Mouse (Mus musculus): ENCODE results near the gene Gm29609.
"Not testable (repeated sequence)": the region's sequence is repeated elsewhere in the genome, so short reads cannot be mapped to it uniquely, and the experiment has no call there.

Gene Gm29609

GRCm38 (mm10) chr5:31179766-31180630, at the start of gene Gm29609, which contains the start of gene Gtf3c2:
Gene Gm29609 (minus strand): TSS chr5:31179911.
Gene Gtf3c2 (minus strand): TSS chr5:31180144.
- peak; percentile 96 for DNase-seq

GRCm38 (mm10) chr5:31226641-31227040, 46.9 kb upstream of the Gm29609 start:
- DNase-seq = no peak

DNA sequence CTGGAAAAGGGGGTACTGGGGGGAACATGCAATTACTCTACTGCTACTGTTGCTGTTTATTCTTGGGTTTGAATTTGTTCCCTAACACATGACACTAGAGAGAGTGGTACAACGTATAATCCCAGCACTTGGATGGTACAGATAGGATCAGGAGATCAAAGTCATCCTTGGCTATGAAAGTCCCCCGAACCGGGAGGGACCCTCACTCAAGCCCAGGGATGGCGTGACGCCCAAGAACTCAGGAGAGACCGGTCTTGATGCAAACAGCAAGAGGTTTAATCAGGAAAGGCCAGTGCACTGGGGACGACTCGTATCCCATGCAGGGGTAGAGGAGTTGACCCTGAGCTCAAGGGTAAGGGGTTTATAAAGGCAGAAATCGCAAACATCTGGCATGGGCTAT, 43.0 kb upstream of the Gm29609 start:
- no peak for DNase-seq

GRCm38 (mm10) chr5:31221304-31221945, 41.7 kb upstream of the Gm29609 start:
- peak; percentile 13 for DNase-seq

DNA sequence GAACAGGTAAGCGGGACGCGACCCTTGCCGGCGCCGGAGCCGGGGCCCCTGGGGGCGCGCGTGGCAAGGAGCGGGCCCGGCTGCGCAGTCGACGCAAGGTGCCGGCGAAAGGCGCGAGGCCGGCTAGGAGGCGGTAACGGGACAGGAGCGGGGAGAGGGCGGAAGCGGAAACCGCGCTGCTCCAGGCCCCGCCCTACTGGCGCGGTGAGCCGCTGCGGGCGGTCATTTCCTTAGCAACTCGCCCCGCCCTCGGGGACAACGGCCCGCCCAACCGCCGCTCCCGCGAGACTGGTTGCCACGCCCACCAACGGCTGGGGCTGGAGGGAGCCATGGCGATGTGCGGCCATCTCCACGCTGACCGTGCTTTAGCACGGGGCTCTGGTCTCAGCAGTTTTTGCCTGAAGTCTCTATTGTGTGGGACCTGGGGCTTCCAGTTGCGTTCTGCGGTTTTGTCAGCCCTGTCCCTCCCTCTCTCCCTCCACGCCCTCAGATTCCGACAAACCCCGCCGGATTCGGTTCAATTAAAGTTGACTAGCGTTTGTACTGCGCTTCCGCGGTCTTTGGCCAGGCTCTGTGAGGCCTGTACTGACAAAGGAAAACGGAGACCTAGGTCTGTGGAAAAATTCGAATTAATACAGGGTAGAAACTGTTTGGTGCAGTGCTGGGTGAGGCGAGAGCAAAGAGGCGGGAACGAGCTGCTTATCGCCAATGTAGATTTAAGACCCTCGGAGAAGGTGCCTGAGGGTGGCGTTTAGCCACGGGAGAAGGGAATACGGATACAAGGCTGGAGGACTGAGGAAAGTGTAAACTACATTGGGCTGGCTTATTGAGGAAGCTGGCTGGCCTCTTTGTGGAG, 41.0 kb upstream of the Gm29609 start, which contains the start of gene Ppm1g:
Gene Ppm1g, minus strand, starts transcription at position 240 of the 856 bp plus-strand sequence.
- peak; percentile 98 for DNase-seq

DNA sequence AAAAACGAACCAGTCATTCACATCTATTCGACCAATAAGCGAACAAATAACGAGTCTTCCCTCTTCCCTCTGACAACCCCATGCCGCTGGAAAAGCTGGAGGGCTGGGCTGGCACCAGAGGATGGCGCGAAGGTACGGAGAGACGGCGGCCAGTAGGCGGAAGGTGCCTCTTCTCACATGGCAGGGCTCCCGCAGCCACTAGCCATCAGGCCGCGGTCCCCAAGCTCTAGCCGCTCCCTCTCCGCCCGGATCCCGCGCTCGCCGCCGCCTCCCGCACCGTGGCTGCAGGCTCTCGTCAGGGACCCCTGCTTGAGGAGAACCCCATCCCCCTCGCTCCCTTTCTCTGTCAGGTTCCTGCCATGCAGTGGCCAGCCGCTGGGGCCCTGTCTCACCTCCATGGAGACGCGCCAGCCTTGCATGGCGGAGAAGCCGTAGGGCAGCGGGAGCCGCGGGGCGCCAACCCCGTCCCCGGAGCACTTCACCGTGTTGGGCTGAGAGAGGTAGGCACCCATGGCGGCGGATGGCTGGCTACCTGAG, 40.3 kb upstream of the Gm29609 start:
- no peak for DNase-seq

DNA sequence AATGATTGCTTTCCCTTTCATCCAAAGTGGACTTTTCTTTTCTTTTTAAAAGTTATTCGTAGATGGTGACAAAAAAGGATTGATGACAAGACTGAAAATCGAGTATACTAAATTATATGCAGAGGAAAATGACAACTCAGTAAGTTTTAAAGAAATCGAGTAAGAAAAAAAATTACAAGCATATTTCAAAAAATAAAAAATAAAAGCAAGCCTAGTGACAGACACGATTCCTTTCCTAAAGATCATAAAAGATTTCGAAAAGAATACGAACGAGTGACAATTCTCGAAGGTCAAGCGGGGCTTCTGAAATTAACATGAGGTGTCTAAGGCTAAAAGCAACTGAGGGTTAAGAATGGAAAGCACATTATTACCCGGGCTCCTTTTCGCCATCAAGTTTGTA, 39.8 kb upstream of the Gm29609 start:
- no peak for DNase-seq

DNA sequence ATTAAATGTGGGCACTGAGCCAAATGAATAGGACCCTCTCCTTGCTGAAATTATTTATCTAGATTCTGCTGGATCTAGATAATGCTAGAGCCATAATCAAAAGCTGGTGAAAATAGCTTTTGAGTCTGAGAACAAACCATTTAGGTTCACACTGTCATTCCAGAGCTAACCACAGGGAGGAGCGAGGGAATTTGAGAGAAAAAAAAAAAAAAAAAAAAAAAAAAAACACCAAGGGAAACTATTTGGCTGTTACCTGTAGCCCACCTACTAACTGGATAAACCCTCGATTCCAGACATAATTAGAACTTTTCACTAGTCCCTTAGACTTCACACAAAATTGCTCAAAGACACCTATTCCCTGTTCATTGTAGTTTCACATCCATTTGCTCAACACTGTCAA, 39.4 kb upstream of the Gm29609 start:
- no peak for DNase-seq

DNA sequence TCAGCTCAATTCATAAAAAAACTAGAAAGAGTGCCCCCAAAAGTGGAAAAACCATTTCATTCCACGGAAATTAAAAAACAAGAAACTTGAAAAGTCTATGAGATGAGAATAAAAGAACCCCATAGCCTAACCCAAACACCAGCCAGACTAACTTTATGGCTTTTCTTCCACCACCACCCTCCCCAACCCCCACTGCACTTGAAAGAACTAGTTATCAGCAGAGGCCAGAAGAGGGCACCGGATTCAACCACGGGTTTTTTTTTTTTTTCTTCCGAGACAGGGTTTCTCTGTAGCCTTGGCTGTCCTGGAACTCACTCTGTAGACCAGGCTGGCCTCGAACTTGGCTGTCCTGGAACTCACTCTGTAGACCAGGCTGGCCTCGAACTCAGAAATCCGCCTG, 38.6 kb upstream of the Gm29609 start:
- DNase-seq = no peak

DNA sequence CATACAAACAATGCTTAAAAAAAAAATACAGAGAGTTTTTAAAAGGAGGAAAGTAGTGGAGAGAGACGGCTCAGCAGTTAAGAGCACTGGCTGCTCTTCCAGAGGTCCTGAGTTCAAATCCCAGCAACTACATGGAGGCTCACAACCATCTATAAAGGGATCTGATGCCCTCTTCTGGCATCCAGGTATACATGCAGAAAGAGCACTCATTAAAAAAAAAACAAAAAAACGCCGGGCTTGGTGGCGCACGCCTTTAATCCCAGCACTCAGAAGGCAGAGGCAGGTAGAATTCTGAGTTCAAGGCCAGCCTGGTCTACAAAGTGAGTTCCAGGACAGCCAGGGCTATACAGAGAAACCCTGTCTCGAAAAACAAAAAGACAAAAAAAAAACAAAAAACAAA, 36.8 kb upstream of the Gm29609 start:
- DNase-seq = not testable (repeated sequence)

DNA sequence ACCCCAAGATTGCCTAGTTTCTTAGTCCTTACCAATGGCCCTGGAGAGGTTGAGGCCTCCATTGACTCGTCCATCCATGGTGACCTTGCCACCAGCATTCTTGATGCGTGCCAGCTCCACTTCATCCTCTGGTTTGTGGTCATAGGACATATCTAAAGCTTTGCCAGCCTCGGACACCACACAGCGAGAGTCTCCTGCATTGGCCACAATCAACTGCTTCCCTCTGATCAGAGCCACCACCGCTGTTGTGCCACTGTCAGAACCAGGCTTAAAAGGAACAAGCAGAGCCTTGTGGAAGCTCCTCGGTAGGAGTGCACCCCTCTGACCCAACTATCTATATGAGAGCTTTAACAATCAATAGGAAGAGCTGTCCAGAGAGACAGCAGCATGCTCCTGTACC, 24.7 kb upstream of the Gm29609 start:
- DNase-seq = no peak

DNA sequence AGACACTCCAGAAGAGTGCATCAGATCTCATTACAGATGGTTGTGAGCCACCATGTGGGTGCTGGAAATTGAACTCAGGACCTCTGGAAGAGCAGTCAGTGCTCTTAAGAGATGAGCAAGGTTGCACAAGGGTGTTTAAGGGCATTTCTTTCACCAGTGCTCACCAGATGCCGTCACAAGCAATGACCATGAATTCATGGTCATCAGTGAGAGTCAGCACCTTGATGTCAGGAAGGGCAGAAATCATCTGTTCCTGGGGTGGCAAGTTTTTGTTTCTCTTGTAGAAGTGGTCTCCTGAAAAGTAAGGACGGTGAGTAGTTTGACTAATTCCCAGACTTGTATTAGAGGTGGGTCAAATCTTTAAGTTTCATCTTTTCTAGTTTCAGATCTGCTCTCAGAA, 24.2 kb upstream of the Gm29609 start:
- DNase-seq = no peak

DNA sequence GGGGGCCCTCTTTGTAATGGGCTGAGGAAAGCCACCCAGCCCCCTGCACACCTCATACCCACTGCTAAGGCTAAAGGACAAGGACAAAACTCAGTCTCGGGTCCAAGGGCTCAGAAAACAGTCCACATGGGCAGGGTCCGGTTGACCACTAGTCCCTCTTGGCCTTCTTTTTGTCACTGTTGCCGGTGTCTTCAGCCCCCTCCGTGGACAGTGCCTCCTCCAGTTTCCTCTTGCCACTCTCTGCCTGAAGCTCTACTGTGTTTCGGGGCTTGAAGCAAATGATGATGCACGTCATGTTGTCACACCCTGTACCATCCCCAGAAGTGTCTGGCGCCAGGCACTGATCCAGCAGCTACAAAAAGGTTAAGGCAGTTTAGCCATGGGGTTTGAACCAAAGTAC, 23.2 kb upstream of the Gm29609 start:
- no peak for DNase-seq

GRCm38 (mm10) chr5:31201742-31202590, 22.3 kb upstream of the Gm29609 start, which contains the start of gene Zfp513:
Gene Zfp513 (minus strand): TSS chr5:31202303.
- peak; percentile 94 for DNase-seq

DNA sequence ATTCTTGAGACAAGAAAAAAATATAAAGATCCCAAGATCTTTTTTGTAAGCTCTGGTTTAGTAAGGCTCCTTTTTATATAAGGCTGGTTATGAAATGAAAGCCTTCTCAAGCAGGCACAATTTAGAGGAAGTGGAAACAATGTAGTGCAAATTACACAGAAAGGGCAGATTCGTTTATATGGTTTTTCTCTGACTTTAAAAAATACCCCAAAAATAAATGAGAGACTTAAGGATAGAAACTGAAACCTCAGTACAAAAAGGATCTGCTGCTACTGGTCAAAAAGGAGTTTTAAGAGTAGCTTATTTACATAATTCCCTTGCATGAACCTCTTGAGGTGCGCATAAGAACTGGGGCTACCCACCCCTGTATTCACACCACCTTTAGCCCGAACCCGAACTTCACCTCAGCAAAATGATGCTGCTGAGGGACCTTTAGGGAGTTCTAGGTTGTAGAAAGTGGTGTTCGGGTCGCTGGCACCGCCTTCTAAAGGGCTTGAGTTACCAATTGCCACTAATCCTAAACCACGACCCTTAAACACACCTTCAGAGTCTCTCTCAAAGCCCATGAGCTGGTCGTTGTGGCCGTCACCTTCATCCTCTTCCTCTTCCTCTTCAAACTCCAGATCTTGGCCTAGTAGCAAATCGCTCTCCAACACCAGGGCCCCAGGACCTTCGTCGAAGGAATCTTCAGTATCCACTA, 21.5 kb upstream of the Gm29609 start:
- DNase-seq = no peak

DNA sequence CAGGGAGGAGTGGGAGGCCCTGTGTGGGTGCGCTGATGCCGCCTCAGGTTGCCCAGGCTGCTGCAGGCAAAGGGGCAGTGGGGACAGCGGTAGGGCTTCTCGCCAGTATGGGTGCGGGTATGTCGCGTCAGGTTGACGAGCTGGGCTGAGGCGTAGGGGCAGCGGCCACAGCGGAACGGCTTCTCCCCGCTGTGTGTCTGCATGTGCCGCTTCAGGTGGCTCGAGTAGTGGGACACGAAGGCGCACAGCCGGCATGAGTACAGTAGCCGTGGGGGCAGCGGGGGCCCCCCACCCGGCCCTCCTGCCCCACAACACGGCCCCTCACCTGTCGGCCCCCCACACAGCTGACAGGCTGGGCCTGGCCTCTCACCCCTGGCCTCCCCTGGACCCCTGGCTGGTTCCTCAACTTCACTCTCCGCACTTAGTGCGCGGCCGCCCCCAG, 20.6 kb upstream of the Gm29609 start:
- DNase-seq = no peak

- DNase-seq = no peak
Measured at GRCm38 (mm10) chr5:31199893-31200292, 20.2 kb upstream of the Gm29609 start.

DNA sequence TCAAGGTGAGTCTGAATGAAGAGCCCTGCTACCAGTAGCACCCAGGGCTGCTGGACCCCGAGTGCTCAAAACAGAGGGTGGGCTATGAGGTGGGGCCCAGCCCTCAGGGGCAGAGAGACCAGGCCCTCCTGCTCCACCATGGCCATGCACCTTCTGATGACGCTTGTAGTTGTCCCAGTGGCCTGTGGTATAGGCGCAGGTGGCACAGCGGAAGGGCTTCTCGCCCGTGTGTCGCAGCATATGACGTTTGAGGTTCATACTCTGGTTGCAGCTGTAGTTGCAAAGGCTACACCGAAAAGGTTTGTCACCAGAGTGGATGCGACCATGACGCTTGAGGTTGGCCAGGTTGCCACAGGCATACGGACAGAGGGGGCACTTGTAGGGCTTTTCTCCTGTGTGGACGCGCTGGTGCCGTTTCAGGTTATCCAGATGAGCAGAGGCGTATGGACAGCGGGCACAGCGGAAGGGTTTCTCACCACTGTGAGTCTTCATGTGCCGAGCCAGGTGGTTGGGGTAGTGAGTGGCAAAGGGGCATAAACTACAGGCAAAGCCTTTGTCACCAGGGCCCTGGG, 19.7 kb upstream of the Gm29609 start:
- no peak for DNase-seq

- no peak for DNase-seq
Measured at GRCm38 (mm10) chr5:31198616-31199320, 19.1 kb upstream of the Gm29609 start.

DNA sequence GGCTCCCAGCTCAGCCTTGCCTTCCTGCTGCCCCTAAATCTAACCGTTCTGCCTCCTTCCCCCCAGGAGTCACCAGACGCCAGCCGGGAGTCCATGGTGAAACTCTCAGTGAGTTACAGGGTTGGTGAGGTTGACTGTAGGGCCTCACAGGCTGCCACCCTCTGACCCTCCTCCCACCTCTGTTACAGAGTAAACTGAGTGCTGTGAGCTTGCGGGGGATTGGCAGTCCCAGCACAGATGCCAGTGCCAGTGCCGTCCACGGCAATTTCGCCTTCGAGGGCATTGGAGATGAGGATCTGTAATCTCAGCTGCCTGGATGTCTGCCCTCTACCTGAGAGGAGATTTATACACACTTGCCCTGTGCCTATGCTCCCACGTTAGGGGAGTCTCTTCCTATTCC, 18.5 kb upstream of the Gm29609 start:
- DNase-seq = no peak

Data from kidney, adult 18-20 months (tissue).